Comparison of ENCODE assay signal across 9 mouse cellular contexts in genomic region chr11:46128548-46128945, GRCm38 (mm10). TPM values are rescaled to one million over a fixed set of nuclear protein-coding genes. Genes with fewer than 3 reads are reported as not detected.
DNase-seq lines count a peak whose midpoint lies in the region; ATAC-seq and TF ChIP-seq lines count a peak whose summit lies in the region.
"Had no signal": no experiment of that assay in that cellular context is flagged by ENCODE, and none has a peak within 500 bp of the region (broad histone marks: within the 10 kb centered on the region; RNA-seq: fewer than 3 reads in every experiment).

No protein-coding gene starts in this region.

- WGBS in lung, adult 2 months = 57% methylated on average over 9 of the region's 9 CpGs
- WGBS in hindbrain, embryonic 14.5 days = 70% methylated on average over 9 of the region's 9 CpGs

- H3K4me1 ChIP-seq in lung, adult 2 months (ENCODE audit: control insufficient read depth, insufficient read depth, low read length) = peaks cover 2% of the 10 kb centered on the region
- no peaks in the 10 kb centered on the region for H3K4me1 ChIP-seq in hindbrain, embryonic 14.5 days (replicated peaks; ENCODE audit: control insufficient read depth, insufficient read depth, low read length)
- H3K4me1 ChIP-seq: hindbrain, embryonic 15.5 days had no signal

- no peak overlapping the region for H3K4me2 ChIP-seq in hindbrain, embryonic 14.5 days (replicated peaks)
- H3K4me2 ChIP-seq: hindbrain, embryonic 15.5 days had no signal

- TF ChIP-seq POLR2A in lung, adult 2 months (IDR thresholded peaks at IDR 0.05; ENCODE audit: borderline replicate concordance, extremely low read depth, low read depth, low read length) = no peak

- H3K9ac ChIP-seq in hindbrain, embryonic 14.5 days = no peak overlapping the region
- H3K9ac ChIP-seq: hindbrain, embryonic 15.5 days had no signal

- H3K27ac ChIP-seq in hindbrain, embryonic 14.5 days = no peak overlapping the region
- H3K27ac ChIP-seq: hindbrain, embryonic 15.5 days had no signal

- DNase-seq in A20 (ENCODE audit: low read depth, low spot score) = peak; percentile 95
- peak; percentile 79 for DNase-seq in ES-CJ7 (ENCODE audit: low read depth, low spot score)
- DNase-seq in cerebellum, adult 11-12 months = peak; percentile 41
- peak; percentile 58 for DNase-seq in gastrocnemius, postnatal 25 days
- peak; percentile 80 for DNase-seq in layer of hippocampus, adult 11-12 months (ENCODE audit: low spot score)
- DNase-seq in lung, adult 2 months = peak; percentile 78
- DNase-seq in spleen, adult 18-20 months = peak; percentile 80 to 91
- no peak for DNase-seq in hindbrain, embryonic 14.5 days (ENCODE audit: low spot score)

- TF ChIP-seq CTCF in lung, adult 2 months (IDR thresholded peaks at IDR 0.05; ENCODE audit: insufficient read depth, low read length) = peak; percentile 65

- no peak for ATAC-seq in hindbrain, embryonic 14.5 days (ENCODE audit: low FRiP score)

- no peaks in the 10 kb centered on the region for H3K9me3 ChIP-seq in hindbrain, embryonic 14.5 days (ENCODE audit: control insufficient read depth, low read length)
- H3K9me3 ChIP-seq: hindbrain, embryonic 15.5 days had no signal

- H3K27me3 ChIP-seq in hindbrain, embryonic 14.5 days (ENCODE audit: control insufficient read depth, insufficient read depth, low read length) = no peaks in the 10 kb centered on the region
- H3K27me3 ChIP-seq: hindbrain, embryonic 15.5 days had no signal

- peaks cover 58% of the 10 kb centered on the region for H3K36me3 ChIP-seq in hindbrain, embryonic 14.5 days (replicated peaks; ENCODE audit: control insufficient read depth, insufficient read depth)

- no peak overlapping the region for H3K4me3 ChIP-seq in lung, adult 2 months (replicated peaks; ENCODE audit: extremely low read depth, low read depth, low read length)
- no peak overlapping the region for H3K4me3 ChIP-seq in hindbrain, embryonic 14.5 days (replicated peaks; ENCODE audit: low read length)
- H3K4me3 ChIP-seq: hindbrain, embryonic 15.5 days had no signal

RNA-seq across cellular contexts. Expression of gene Nipal4, which starts 37.8 kb away (rescaled TPM):
- not detected for total RNA-seq in gastrocnemius, postnatal 25 days (2021)
- polyA plus RNA-seq in lung, adult 2 months (2012; rRNA removed) = 0.51 and 7.1 TPM in 2 replicates
- 0.38 and 0.46 TPM in 2 replicates for polyA plus RNA-seq in hindbrain, embryonic 14.5 days (2014; fragmentation: Nextera tagmentation; extraction: Ambion mirVana)
